Mouse (Mus musculus) heart, embryonic 10.5 days (tissue): ENCODE measurements around the gene Rps11. TPM values are rescaled to one million over a fixed set of nuclear protein-coding genes. Genes with fewer than 3 reads are reported as not detected.
"Not testable (repeated sequence)": the region's sequence is repeated elsewhere in the genome, so short reads cannot be mapped to it uniquely, and the experiment has no call there.

Source experiments
- DNase-seq: peaks from one replicate; pipeline ENCODE4 v3.0.0-alpha.2; 2017; ENCODE audit warnings: low spot score
- H3K27ac ChIP-seq: fragments of 300-500 bp; sonication (generic); 2 replicates; pipeline ENCODE4 v1.5.1; 2016; ENCODE audit warnings: mild to moderate bottlenecking
- H3K27me3 ChIP-seq: fragments of 300-500 bp; sonication (generic); 2 replicates; pipeline ENCODE4 v1.6.1; 2016; ENCODE audit warnings: mild to moderate bottlenecking; ENCODE audit not compliant: poor library complexity, insufficient read depth, severe bottlenecking
- H3K36me3 ChIP-seq: fragments of 300-500 bp; sonication (generic); 2 replicates; pipeline ENCODE4 v1.6.1; 2016; ENCODE audit warnings: mild to moderate bottlenecking, moderate library complexity
- H3K4me1 ChIP-seq: fragments of 300-500 bp; sonication (generic); 2 replicates; pipeline ENCODE4 v1.6.1; 2016; ENCODE audit warnings: mild to moderate bottlenecking
- H3K4me3 ChIP-seq: fragments of 300-500 bp; sonication (generic); 2 replicates; pipeline ENCODE4 v1.5.1; 2016; ENCODE audit warnings: mild to moderate bottlenecking, moderate library complexity
- H3K9me3 ChIP-seq: fragments of 300-500 bp; sonication (generic); 2 replicates; pipeline ENCODE4 v1.6.1; 2016; ENCODE audit warnings: mild to moderate bottlenecking, moderate library complexity
- WGBS: fragments of 180-500 bp; shearing (Covaris S2); methylation state at CpG from one replicate; pipeline ENCODE4 v1.1.7; 2016; 5-methylcytosine and 5-hydroxymethylcytosine counted together
- polyA plus RNA-seq: library from polyadenylated mRNA; unstranded; fragments of >200 nt; fragmentation: Nextera tagmentation; extraction: Ambion mirVana; gene quantifications from 2 replicates; pipeline ENCODE4 v1.2.1, GENCODE M21; 2016

Rps11 gene
- polyA plus RNA-seq: 1,266 and 1,534 TPM in 2 replicates

- Histone ChIP-seq H3K27ac (peak within 1 kb of the TSS; percentile 96), H3K9me3 (no peaks in the 10 kb centered on the region), H3K4me1 (peaks cover 47% of the 10 kb centered on the region), H3K4me3 (peak within 1 kb of the TSS; percentile 97), H3K36me3 (peaks cover 68% of the 10 kb centered on the region), H3K27me3 (no peaks in the 10 kb centered on the region)
- peak; percentile 100 for DNase-seq
- 1% methylated on average over 59 of the region's 59 CpGs for WGBS
Measured at GRCm38 (mm10) chr7:45124224-45125143, at the start of gene Rps11. TSS of gene Rps11 (minus strand) at chr7:45124439.

DNA sequence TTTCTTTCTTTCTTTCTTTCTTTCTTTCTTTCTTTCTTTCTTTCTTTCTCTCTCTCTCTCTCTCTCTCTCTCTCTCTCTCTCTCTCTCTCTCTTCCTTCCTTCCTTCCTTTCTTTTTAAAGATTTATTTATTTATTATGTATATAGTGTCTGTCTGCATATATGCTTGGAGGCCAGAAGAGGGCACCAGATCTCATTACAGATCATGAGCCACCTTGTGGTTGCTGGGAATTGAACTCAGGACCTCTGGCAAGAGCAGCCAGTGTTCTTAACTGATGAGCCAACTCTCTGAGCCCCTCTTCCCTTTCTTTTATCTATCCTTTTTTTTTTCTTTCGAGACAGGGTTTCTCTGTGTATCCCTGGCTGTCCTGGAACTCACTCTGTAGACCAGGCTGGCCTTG is 49.5 kb upstream of the Rps11 start:
- H3K27ac ChIP-seq, H3K4me3 ChIP-seq, DNase-seq: not testable (repeated sequence)
- H3K9me3 ChIP-seq: peaks cover 25% of the 10 kb centered on the region
- H3K27me3 ChIP-seq: peaks cover 97% of the 10 kb centered on the region
- peaks cover 16% of the 10 kb centered on the region for H3K4me1 ChIP-seq
- 39% methylated on average over 1 of the region's 1 CpGs for WGBS
- H3K36me3 ChIP-seq: peaks cover 15% of the 10 kb centered on the region

GRCm38 (mm10) chr7:45172974-45173373 is 48.7 kb upstream of the Rps11 start:
- no peak overlapping the region for H3K27ac ChIP-seq
- H3K9me3 ChIP-seq: peaks cover 27% of the 10 kb centered on the region
- H3K36me3 ChIP-seq: peaks cover 16% of the 10 kb centered on the region
- 56% methylated on average over 7 of the region's 7 CpGs for whole genome bisulfite sequencing
- no peak for DNase-seq
- no peak overlapping the region for H3K4me3 ChIP-seq
- peaks cover 97% of the 10 kb centered on the region for H3K27me3 ChIP-seq
- H3K4me1 ChIP-seq: peaks cover 24% of the 10 kb centered on the region

DNA sequence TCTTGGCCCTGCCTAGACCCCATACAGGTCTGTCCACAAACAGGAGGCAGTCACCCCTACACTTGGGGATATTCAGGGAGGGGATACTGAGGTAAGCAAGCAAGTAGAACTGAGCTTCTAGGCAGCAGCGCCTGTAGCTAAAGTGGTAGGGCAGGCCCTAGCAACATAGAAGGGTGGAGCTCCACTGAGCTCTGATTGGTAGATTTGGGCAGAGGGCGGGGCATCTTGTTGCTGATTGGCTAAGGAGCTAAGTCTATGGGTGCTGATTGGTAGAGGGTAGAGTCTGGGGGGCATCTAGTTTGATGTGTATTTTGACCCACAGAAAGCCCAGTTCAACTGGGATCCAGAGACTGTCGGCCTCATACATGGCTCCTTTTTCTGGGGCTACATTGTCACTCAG is 45.3 kb upstream of the Rps11 start:
- Histone ChIP-seq H3K27me3 (peaks cover 97% of the 10 kb centered on the region), H3K9me3 (peaks cover 27% of the 10 kb centered on the region), H3K36me3 (peaks cover 16% of the 10 kb centered on the region), H3K27ac (no peak overlapping the region), H3K4me1 (peaks cover 19% of the 10 kb centered on the region), H3K4me3 (peak overlapping the region; percentile 27; the same call in 1 of the 2 replicates)
- WGBS: 86% methylated on average over 3 of the region's 3 CpGs
- no peak for DNase-seq

DNA sequence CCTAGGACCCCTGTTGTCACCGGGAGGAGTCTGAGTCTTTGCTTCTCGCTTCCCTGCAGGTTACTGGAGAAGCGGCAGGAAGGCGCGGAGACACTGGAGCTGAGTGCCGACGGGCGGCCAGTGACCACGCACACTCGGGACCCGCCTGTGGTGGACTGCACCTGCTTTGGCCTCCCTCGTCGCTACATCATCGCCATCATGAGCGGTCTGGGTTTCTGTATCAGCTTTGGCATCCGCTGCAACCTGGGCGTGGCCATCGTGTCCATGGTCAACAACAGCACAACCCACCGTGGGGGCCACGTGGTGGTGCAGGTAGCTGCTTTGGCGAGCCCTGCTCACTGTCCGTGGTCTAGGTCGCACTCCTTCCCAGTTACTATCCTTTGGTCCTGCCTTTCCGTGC is 44.4 kb upstream of the Rps11 start:
- Histone ChIP-seq H3K27me3 (peaks cover 98% of the 10 kb centered on the region), H3K4me1 (peaks cover 27% of the 10 kb centered on the region), H3K4me3 (peak overlapping the region; percentile 27), H3K27ac (no peak overlapping the region), H3K9me3 (peaks cover 27% of the 10 kb centered on the region), H3K36me3 (peaks cover 16% of the 10 kb centered on the region)
- 5% methylated on average over 24 of the region's 24 CpGs for WGBS
- DNase-seq: no peak

DNA sequence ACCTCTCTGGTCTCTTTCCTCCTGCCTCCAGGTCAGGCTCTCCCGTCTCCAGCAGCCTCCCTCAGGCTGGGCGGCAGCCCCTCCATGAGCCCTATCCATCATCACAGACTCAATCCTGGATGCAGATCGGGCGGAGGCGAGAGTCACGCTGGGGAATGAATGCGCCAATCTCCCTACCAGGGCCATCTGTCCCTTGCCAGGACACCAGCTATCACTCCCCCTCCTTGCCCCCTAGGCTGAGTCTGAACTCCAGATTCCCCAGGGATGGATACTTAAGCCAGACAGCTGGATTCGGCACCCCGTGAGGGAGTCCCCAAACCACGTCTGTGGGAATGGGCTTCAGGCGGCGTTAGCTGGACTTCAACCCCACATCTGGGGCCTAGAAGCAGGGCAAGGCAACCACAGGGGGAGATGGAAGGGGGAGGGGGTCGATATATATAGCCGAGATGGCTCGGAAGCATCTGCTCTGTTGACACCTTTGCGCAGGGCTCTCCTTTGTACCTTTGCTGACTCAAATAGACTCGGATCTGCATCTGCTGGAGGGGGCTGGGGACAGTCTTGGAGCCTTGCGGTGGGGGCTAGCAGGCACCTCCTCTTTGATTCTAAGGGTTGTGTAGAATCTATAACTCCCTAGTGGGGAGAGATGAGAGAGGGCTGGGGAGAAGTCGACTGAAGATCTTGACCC is 43.7 kb upstream of the Rps11 start:
- H3K4me1 ChIP-seq: peaks cover 30% of the 10 kb centered on the region
- peak overlapping the region; percentile 15; the same call in 1 of the 2 replicates for H3K4me3 ChIP-seq
- H3K27me3 ChIP-seq: peaks cover 99% of the 10 kb centered on the region
- 3% methylated on average over 19 of the region's 19 CpGs for WGBS
- peaks cover 27% of the 10 kb centered on the region for H3K9me3 ChIP-seq
- H3K27ac ChIP-seq: no peak overlapping the region
- DNase-seq: no peak
- peaks cover 16% of the 10 kb centered on the region for H3K36me3 ChIP-seq

GRCm38 (mm10) chr7:45166950-45167401 is 42.7 kb upstream of the Rps11 start:
- Histone ChIP-seq H3K9me3 (peaks cover 27% of the 10 kb centered on the region), H3K27ac (no peak overlapping the region), H3K36me3 (peaks cover 16% of the 10 kb centered on the region), H3K4me1 (peaks cover 38% of the 10 kb centered on the region), H3K27me3 (peaks cover 96% of the 10 kb centered on the region), H3K4me3 (no peak overlapping the region)
- DNase-seq: no peak
- WGBS: 29% methylated on average over 10 of the region's 10 CpGs

GRCm38 (mm10) chr7:45165701-45166100 is 41.5 kb upstream of the Rps11 start:
- no peak for DNase-seq
- 44% methylated on average over 11 of the region's 11 CpGs for WGBS
- Histone ChIP-seq H3K9me3 (peaks cover 21% of the 10 kb centered on the region), H3K36me3 (peaks cover 20% of the 10 kb centered on the region), H3K27ac (no peak overlapping the region), H3K27me3 (peaks cover 84% of the 10 kb centered on the region), H3K4me1 (peaks cover 41% of the 10 kb centered on the region), H3K4me3 (no peak overlapping the region)

GRCm38 (mm10) chr7:45164833-45165232 is 40.6 kb upstream of the Rps11 start:
- Histone ChIP-seq H3K4me3 (no peak overlapping the region), H3K4me1 (peaks cover 41% of the 10 kb centered on the region), H3K27me3 (peaks cover 76% of the 10 kb centered on the region), H3K27ac (no peak overlapping the region), H3K36me3 (peaks cover 21% of the 10 kb centered on the region), H3K9me3 (peaks cover 13% of the 10 kb centered on the region)
- no peak for DNase-seq
- 56% methylated on average over 5 of the region's 5 CpGs for WGBS

DNA sequence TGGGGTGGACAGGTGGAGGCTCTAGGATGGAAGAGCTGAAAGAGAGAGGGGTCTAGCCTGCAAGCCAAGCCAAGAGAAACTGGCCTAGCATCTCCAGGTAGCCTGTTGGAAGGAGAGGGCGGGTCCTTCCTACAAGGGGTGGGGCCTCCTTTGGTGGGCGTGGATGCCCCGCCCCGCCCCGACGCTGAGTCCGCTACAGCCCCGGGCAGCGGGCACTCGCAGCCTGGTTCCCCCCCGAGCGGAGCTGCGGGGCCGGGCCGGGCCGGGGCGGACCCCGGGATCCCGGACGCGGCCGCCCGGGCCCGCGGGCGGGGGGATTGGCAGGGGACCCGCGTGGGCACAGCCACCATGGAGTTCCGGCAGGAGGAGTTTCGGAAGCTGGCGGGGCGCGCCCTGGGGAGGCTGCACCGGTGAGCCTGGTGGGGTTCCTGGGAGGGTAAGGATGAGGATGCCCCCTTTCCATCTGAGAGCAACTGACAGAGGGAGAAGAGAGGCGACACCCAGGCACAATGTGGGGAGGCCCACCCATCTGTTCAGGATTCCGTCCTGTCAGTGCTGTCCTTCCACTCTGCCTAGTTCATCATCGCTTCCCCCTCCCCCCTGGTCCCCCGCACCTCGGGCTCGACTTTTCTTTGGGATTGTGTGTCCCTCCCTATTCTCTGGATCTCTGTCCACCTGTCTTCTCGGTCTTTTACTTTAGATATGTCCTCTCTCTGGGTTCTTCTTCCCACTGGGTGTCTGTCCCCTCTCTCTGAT is 39.7 kb upstream of the Rps11 start, which contains the start of gene Slc17a7:
Slc17a7 (plus strand) TSS at position 215 of the 756 bp plus-strand sequence.
- WGBS: 2% methylated on average over 39 of the region's 41 CpGs
- Histone ChIP-seq H3K36me3 (peaks cover 21% of the 10 kb centered on the region), H3K4me3 (peak within 1 kb of the TSS; percentile 61), H3K9me3 (peaks cover 3% of the 10 kb centered on the region), H3K27me3 (peaks cover 66% of the 10 kb centered on the region), H3K27ac (peak within 1 kb of the TSS; percentile 69; the same call in 1 of the 2 replicates), H3K4me1 (peaks cover 41% of the 10 kb centered on the region)
- no peak for DNase-seq

GRCm38 (mm10) chr7:45162996-45163615 is 38.9 kb upstream of the Rps11 start:
- 68% methylated on average over 9 of the region's 9 CpGs for WGBS
- H3K4me1 ChIP-seq: peaks cover 34% of the 10 kb centered on the region
- no peak for DNase-seq
- H3K9me3 ChIP-seq: no peaks in the 10 kb centered on the region
- no peak overlapping the region for H3K4me3 ChIP-seq
- peaks cover 25% of the 10 kb centered on the region for H3K36me3 ChIP-seq
- H3K27me3 ChIP-seq: peaks cover 58% of the 10 kb centered on the region
- no peak overlapping the region for H3K27ac ChIP-seq

DNA sequence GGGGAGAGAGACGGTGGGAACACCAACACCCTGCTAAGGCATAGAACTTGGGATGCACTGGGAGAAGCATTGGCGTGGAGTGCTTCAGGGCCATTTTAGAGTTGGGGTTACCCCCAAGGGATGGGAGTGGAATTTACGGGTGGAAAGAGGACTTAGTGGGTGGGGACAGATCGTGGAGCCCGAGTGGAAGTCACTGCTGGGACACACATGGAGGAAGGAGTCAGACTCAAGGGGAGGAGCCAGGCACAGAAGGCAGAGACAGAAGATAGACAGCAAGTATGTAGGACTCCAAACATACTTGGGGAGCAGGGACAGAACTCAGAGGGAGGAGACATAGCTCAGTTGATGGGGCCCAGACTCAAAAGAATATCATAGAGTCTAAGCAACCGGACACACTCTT is 38.3 kb upstream of the Rps11 start:
- H3K27me3 ChIP-seq: peaks cover 53% of the 10 kb centered on the region
- WGBS: 28% methylated on average over 6 of the region's 6 CpGs
- no peaks in the 10 kb centered on the region for H3K9me3 ChIP-seq
- H3K36me3 ChIP-seq: peaks cover 30% of the 10 kb centered on the region
- peaks cover 28% of the 10 kb centered on the region for H3K4me1 ChIP-seq
- H3K4me3 ChIP-seq: peak overlapping the region; percentile 59
- H3K27ac ChIP-seq: no peak overlapping the region
- no peak for DNase-seq
